Mouse (Mus musculus) forebrain, embryonic 16.5 days (tissue): Measurements from ENCODE around the gene Nceh1. TPM values are rescaled to one million over a fixed set of nuclear protein-coding genes. Genes with fewer than 3 reads are reported as not detected.

Source experiments
- ATAC-seq: fragments of 200-750 bp; cut with Nextera tagmentation; 2 replicates; pipeline ENCODE4 v1.8.0; 2017; ENCODE audit warnings: mild to moderate bottlenecking, moderate library complexity
- H3K27ac ChIP-seq: fragments of 300-500 bp; sonication (generic); 2 replicates; pipeline ENCODE4 v1.5.1; 2014; ENCODE audit warnings: low read length, control low read depth
- H3K27me3 ChIP-seq: fragments of 300-500 bp; sonication (generic); replicated peaks from 2 replicates; pipeline ENCODE4 v1.6.1; 2014; ENCODE audit warnings: low read length; ENCODE audit not compliant: control insufficient read depth, insufficient read depth
- H3K36me3 ChIP-seq: fragments of 300-500 bp; sonication (generic); 2 replicates; pipeline ENCODE4 v1.6.1; 2014; ENCODE audit not compliant: control insufficient read depth, insufficient read depth
- H3K4me1 ChIP-seq: fragments of 300-500 bp; sonication (generic); replicated peaks from 2 replicates; pipeline ENCODE4 v1.6.1; 2014; ENCODE audit warnings: low read length; ENCODE audit not compliant: control insufficient read depth, insufficient read depth
- H3K4me2 ChIP-seq: fragments of 300-500 bp; sonication (generic); 2 replicates; pipeline ENCODE4 v1.6.1; 2014; ENCODE audit warnings: mild to moderate bottlenecking, low read length, control low read depth
- H3K4me3 ChIP-seq: fragments of 300-500 bp; sonication (generic); replicated peaks from 2 replicates; pipeline ENCODE4 v1.5.1; 2014; ENCODE audit warnings: mild to moderate bottlenecking, low read length, control low read depth
- H3K9ac ChIP-seq: fragments of 300-500 bp; sonication (generic); replicated peaks from 2 replicates; pipeline ENCODE4 v1.6.1; 2014; ENCODE audit warnings: low read depth, low read length, control low read depth
- H3K9me3 ChIP-seq: fragments of 300-500 bp; sonication (generic); 2 replicates; pipeline ENCODE4 v1.6.1; 2016; ENCODE audit warnings: low read length; ENCODE audit not compliant: control insufficient read depth
- WGBS: fragments of 180-500 bp; shearing (Covaris S2); extraction: QIAGEN DNeasy Blood & Tissue Kit; methylation state at CpG from one replicate; pipeline ENCODE4 v1.1.7; 2014; 5-methylcytosine and 5-hydroxymethylcytosine counted together
- polyA plus RNA-seq: library from polyadenylated mRNA; unstranded; fragments of >200 nt; fragmentation: Nextera tagmentation; extraction: Ambion mirVana; gene quantifications from 2 replicates; pipeline ENCODE4 v1.2.1, GENCODE M21; 2015

Gene Nceh1
- 6.7 and 8.5 TPM in 2 replicates for polyA plus RNA-seq

DNA sequence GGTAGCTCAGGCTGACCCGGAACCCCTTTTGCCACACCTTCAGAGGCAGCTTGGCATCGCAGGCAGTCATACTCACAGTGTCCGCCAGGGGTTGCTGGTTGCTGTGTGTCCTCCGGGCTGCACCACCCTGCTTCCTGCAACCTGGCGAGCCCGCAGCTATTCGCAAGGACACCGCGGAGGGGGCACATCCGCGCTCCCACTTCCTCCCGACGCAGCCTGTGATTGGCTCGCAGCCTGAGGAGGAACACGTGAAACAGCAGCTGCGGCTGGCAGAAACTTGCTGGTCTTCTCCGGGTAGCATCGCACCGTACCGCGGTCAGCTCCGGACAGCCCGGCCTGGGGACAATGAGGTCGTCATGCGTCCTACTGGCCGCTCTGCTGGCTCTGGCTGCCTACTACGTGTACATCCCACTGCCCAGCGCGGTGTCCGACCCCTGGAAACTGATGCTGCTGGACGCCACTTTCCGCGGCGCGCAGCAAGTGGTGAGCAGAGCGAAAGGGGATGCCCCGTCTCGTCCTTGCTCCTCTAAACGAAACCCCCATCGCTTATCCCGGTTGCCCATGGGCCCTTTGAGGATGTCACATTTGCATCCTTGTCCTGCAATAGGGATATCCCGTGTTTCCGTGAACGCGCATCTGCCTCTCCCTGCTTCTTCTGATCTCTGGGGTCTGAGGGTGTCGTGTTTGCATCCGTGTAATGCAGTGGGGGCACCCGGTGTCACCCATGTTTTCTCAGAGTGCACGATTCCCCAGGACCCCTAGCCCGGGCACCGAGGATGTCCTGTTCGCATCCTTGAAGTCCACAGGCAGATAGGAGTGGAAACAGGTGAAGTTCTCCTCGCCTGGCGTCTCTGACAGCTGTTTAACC lies at the start of gene Nceh1:
TSS of gene Nceh1 (plus strand) at position 233 of the 868 bp plus-strand sequence.
- under 1% methylated on average over 54 of the region's 54 CpGs for WGBS
- peak; percentile 98 for ATAC-seq
- Histone ChIP-seq H3K27me3 (no peaks in the 10 kb centered on the region), H3K36me3 (no peaks in the 10 kb centered on the region), H3K9ac (peak within 1 kb of the TSS; percentile 59), H3K4me1 (peaks cover 7% of the 10 kb centered on the region), H3K27ac (no peak within 1 kb of the TSS), H3K9me3 (no peaks in the 10 kb centered on the region), H3K4me2 (peak within 1 kb of the TSS; percentile 88), H3K4me3 (peak within 1 kb of the TSS; percentile 61)

DNA sequence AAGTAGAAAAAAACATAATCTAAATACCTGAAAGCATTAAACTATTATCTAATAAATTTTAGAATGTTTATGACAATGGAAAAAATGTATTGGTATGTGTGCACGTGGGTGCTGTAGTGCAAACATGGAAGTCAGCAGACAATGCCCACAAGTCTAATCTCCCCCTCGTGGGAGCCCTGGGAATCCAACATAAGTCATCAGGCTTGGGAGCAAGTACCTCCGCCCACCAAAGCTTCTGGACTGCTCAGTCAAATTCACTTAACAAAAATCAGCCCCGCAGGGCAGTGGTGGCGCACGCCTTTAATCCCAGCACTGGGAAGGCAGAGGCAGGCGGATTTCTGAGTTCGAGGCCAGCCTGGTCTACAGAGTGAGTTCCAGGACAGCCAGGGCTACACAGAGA lies 42.7 kb upstream of the Nceh1 start:
- H3K9me3 ChIP-seq, result no peaks in the 10 kb centered on the region
- no peak overlapping the region for H3K4me2 ChIP-seq
- no peaks in the 10 kb centered on the region for H3K36me3 ChIP-seq
- no peak overlapping the region for H3K4me3 ChIP-seq
- no peak for ATAC-seq
- H3K27me3 ChIP-seq, result no peaks in the 10 kb centered on the region
- no peak overlapping the region for H3K9ac ChIP-seq
- no peaks in the 10 kb centered on the region for H3K4me1 ChIP-seq
- H3K27ac ChIP-seq, result no peak overlapping the region
- WGBS, result 88% methylated on average over 8 of the region's 8 CpGs

DNA sequence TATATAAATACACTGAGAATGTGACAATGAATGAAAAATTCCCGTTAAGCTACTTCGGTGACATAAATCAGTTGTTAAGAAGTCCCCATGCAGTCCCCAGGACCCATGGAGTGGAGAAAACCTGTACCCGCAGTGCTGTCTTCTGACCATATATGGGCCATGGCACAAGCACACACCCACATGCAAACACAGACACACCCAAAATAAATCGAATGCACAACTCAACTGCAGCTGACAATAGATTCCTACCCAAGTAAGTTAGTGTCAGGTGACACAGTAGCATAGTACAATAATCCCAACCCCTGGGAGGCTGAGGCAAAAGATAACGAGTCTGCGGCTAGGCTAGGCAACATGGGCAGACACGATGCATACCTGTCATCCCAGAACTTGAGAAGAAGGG lies 39.2 kb upstream of the Nceh1 start:
- 83% methylated on average over 7 of the region's 7 CpGs for WGBS
- no peaks in the 10 kb centered on the region for H3K27me3 ChIP-seq

DNA sequence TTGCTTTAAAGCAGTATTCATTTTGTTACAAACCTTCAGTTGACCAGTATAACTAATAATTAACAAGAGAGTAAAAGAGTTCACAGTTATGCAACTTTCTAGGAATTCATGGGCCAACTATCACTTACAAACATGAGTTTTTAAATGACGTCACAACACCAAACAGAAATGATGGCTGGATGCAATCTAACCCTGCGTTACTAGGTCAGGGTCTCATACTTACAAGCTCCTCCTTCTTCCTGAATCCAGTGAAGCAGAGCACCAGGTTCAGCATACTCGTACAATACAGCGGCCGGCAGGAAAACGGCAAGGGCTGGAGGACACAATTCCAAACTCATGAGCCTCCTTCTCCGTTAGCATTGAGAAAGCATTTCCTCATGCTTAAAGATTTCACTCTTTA lies 37.0 kb upstream of the Nceh1 start:
- WGBS, result 90% methylated on average over 7 of the region's 7 CpGs
- H3K27me3 ChIP-seq, result no peaks in the 10 kb centered on the region
- ATAC-seq, result no peak
- no peaks in the 10 kb centered on the region for H3K9me3 ChIP-seq
- no peaks in the 10 kb centered on the region for H3K4me1 ChIP-seq
- H3K27ac ChIP-seq, result no peak overlapping the region
- H3K4me3 ChIP-seq, result no peak overlapping the region
- no peak overlapping the region for H3K9ac ChIP-seq
- H3K36me3 ChIP-seq, result peaks cover 3% of the 10 kb centered on the region; the same call in 1 of the 2 replicates
- no peak overlapping the region for H3K4me2 ChIP-seq

More for the DNA sequence above, 39.2 kb upstream of the Nceh1 start:
- Histone ChIP-seq H3K4me2 (no peak overlapping the region), H3K36me3 (peaks cover 3% of the 10 kb centered on the region; the same call in 1 of the 2 replicates), H3K9ac (no peak overlapping the region), H3K27ac (no peak overlapping the region), H3K4me3 (no peak overlapping the region), H3K9me3 (no peaks in the 10 kb centered on the region), H3K4me1 (no peaks in the 10 kb centered on the region)
- ATAC-seq, result no peak

DNA sequence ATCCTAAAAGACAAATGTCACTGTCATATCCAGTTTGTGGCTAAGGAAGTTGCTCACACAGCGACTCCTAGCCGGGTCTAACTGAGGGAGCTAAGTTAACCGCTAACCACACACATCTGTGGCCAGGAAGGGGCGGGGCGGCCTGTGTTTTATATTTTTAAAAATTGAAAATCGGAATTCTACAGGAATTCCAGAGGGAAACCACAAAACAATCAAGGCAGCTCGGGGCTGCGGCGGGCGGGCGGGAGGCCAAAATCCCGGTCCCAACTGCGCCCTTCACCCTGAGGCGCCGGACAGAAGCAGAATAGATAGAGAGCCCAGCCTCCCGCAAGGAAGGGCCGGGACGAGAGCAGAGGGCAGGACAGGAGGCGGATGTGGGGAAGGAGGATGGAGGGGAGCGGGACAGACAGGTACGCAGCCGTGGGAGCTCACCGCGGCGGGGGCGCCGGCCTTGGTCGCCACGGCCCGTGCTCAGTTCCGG lies 29.5 kb upstream of the Nceh1 start:
- no peak overlapping the region for H3K27ac ChIP-seq
- peak overlapping the region; percentile 92 for H3K4me2 ChIP-seq
- 0% methylated on average over 28 of the region's 31 CpGs for WGBS
- H3K9me3 ChIP-seq, result no peaks in the 10 kb centered on the region
- peaks cover 12% of the 10 kb centered on the region for H3K4me1 ChIP-seq
- no peaks in the 10 kb centered on the region for H3K27me3 ChIP-seq
- H3K4me3 ChIP-seq, result peak overlapping the region; percentile 78
- peak overlapping the region; percentile 63 for H3K9ac ChIP-seq
- H3K36me3 ChIP-seq, result no peaks in the 10 kb centered on the region
- ATAC-seq, result no peak

DNA sequence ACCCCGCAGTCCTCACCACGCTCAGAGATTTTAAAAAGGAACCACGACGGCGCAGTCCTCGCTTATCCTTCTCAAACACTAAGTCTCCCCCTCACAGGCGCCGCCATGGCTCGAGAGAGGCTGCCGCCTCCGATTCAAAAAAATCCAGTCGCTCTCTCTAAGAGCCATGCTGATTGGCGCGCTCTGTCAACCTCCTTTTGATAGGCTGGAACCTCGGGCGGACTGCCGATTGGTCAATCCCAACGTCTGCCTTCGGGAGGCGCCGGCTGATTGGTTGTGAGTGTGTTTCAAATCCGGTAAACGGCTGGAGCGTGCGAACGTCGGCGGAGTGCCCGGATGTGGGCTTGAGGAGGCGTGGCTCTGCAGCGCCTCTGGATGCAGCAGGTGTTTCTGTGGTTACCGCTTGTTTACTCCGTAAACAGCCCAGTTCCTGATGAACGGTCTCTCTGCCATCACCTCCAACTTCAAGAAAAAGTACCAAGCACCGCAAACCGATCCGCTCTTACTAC lies 29.0 kb upstream of the Nceh1 start, which contains the start of gene Ect2:
TSS of gene Ect2 (minus strand) at position 178 of the 509 bp plus-strand sequence.
- peak within 1 kb of the TSS; percentile 63 for H3K9ac ChIP-seq
- H3K4me2 ChIP-seq, result peak within 1 kb of the TSS; percentile 92
- H3K27me3 ChIP-seq, result no peaks in the 10 kb centered on the region
- peak; percentile 100 for ATAC-seq
- H3K4me1 ChIP-seq, result peaks cover 12% of the 10 kb centered on the region
- no peak within 1 kb of the TSS for H3K27ac ChIP-seq
- H3K9me3 ChIP-seq, result no peaks in the 10 kb centered on the region
- under 1% methylated on average over 37 of the region's 37 CpGs for WGBS
- H3K36me3 ChIP-seq, result no peaks in the 10 kb centered on the region
- H3K4me3 ChIP-seq, result peak within 1 kb of the TSS; percentile 78

DNA sequence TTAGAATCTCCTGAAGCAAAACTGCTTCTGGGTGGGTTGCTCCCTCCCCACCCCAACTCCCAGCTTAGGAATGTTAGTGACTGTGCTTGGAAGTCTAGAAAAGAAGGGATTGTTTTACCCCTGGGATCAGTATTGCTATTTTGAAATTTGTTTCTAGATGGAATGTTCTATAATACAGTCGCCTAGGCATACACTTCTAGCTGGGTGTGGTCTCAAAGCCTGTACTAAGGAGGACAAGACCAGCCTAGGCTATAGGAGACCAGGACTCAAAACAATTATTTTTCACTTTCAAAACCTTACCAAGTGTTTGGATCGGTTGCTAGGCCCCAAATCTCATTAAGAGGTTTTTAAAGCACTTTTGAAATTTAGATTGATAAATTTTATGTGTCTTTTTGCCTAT lies 28.5 kb upstream of the Nceh1 start:
- no peak overlapping the region for H3K27ac ChIP-seq
- H3K27me3 ChIP-seq, result no peaks in the 10 kb centered on the region
- peak overlapping the region; percentile 49 for H3K4me2 ChIP-seq
- WGBS, result 60% methylated on average over 2 of the region's 2 CpGs
- peak; percentile 1 for ATAC-seq
- H3K4me1 ChIP-seq, result peaks cover 12% of the 10 kb centered on the region
- no peaks in the 10 kb centered on the region for H3K36me3 ChIP-seq
- H3K9ac ChIP-seq, result peak overlapping the region; percentile 49; the same call in 1 of the 2 replicates
- no peaks in the 10 kb centered on the region for H3K9me3 ChIP-seq
- peak overlapping the region; percentile 78 for H3K4me3 ChIP-seq

DNA sequence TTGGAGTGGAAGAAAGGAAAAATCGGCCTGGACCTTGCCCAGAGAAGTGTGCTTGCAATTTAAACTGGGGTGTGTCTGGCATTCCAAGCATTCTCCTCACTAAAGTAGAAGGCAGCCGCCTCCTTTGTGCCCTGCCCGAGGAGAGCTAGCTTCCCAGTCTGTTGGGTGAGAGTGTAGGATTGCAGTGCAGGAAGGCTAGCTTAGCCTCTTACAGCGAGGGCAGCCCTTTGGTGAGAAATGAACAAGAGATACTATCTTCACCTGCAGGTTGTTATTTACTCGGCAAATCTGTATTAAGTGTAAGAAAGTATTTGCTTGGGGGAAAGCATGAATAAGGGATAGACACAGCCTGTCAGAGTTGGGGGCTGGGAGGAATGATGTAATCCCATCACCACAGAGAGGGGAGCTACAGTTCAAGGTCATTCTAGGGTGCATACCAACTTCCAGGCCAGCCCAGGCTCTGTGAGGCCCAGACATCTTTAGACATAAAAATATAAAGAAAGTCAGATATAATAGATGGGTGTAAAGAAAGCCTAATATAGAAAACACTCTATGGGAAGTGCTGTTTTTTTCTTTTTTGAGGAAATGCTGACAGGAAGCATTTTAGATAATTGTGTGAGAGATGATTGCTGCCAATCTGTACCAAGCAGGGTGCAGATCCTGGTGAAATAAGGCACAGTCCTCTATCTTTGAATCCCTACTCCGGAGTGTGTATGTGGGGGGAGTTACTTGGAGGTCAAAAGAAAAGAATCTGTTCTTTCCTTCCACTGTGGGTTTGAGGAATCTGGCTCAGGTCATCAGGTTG lies 27.5 kb upstream of the Nceh1 start:
- no peaks in the 10 kb centered on the region for H3K27me3 ChIP-seq
- no peak overlapping the region for H3K27ac ChIP-seq
- 21% methylated on average over 6 of the region's 6 CpGs for WGBS
- no peak overlapping the region for H3K4me2 ChIP-seq
- H3K9ac ChIP-seq, result no peak overlapping the region
- no peak overlapping the region for H3K4me3 ChIP-seq
- ATAC-seq, result no peak
- H3K4me1 ChIP-seq, result peaks cover 12% of the 10 kb centered on the region
- no peaks in the 10 kb centered on the region for H3K9me3 ChIP-seq
- H3K36me3 ChIP-seq, result no peaks in the 10 kb centered on the region
